Mouse (Mus musculus) MEL (cell line): ENCODE measurements around the gene Hoxc9. TPM values are rescaled to one million over a fixed set of nuclear protein-coding genes. Genes with fewer than 3 reads are reported as not detected.

Experiments used
- DNase-seq: peaks from one replicate; pipeline ENCODE4 v3.0.0; 2011; ENCODE audit warnings: low read depth, low spot score
- H3K27ac ChIP-seq: 2 replicates; pipeline ENCODE4 v1.5.1; 2012; ENCODE audit warnings: low read depth, mild to moderate bottlenecking, control low read depth, low read length, moderate library complexity; ENCODE audit not compliant: control insufficient read depth
- H3K27me3 ChIP-seq, 2 experiments: fragments of 150-350 bp in 1 of 2; sonication (generic) in 1 of 2; 2 replicates each; pipeline ENCODE4 v1.6.1; 2012; ENCODE audit warnings: low read length in 2 of 2, mild to moderate bottlenecking in 2 of 2, improper control_type of control experiment in 1 of 2, moderate library complexity in 1 of 2; ENCODE audit not compliant: insufficient read depth in 2 of 2, control insufficient read depth in 1 of 2
- H3K36me3 ChIP-seq, 2 experiments: 2 replicates each; pipeline ENCODE4 v1.6.1; 2012 to 2014; ENCODE audit warnings: low read length in 2 of 2, improper control_type of control experiment in 1 of 2, inconsistent platforms in 1 of 2, mild to moderate bottlenecking in 1 of 2; ENCODE audit not compliant: insufficient read depth in 2 of 2, control insufficient read depth in 1 of 2
- H3K4me1 ChIP-seq, 2 experiments: fragments of 150-350 bp in 1 of 2; sonication (generic) in 1 of 2; 2 replicates each; pipeline ENCODE4 v1.6.1; 2012; ENCODE audit warnings: low read length in 2 of 2, improper control_type of control experiment in 1 of 2, mild to moderate bottlenecking in 1 of 2; ENCODE audit not compliant: insufficient read depth in 2 of 2, control insufficient read depth in 1 of 2
- H3K4me3 ChIP-seq, 2 experiments: fragments of 150-350 bp in 1 of 2; sonication (generic) in 1 of 2; 2 replicates each; pipeline ENCODE4 v1.5.1; 2012; ENCODE audit warnings: low read depth in 2 of 2, low read length in 2 of 2, mild to moderate bottlenecking in 2 of 2, moderate library complexity in 2 of 2, control low read depth in 1 of 2, improper control_type of control experiment in 1 of 2; ENCODE audit not compliant: control insufficient read depth in 1 of 2, insufficient read depth in 1 of 2
- H3K79me2 ChIP-seq: 2 replicates; pipeline ENCODE4 v1.6.1; 2012; ENCODE audit warnings: mild to moderate bottlenecking, low read length, moderate library complexity; ENCODE audit not compliant: control insufficient read depth, poor library complexity, insufficient read depth
- H3K9ac ChIP-seq: 2 replicates; pipeline ENCODE4 v1.6.1; 2012; ENCODE audit warnings: low read depth, mild to moderate bottlenecking, control low read depth, low read length, moderate library complexity; ENCODE audit not compliant: control insufficient read depth, poor library complexity, severe bottlenecking
- H3K9me3 ChIP-seq: fragments of 150-350 bp; sonication (generic); replicated peaks from 2 replicates; pipeline ENCODE4 v1.6.1; 2012; ENCODE audit warnings: mild to moderate bottlenecking, low read length, improper control_type of control experiment, moderate library complexity; ENCODE audit not compliant: insufficient read depth
- BHLHE40 ChIP-seq: IDR thresholded peaks from 2 replicates; pipeline ENCODE4 v1.6.1; 2012; ENCODE audit warnings: low read depth, mild to moderate bottlenecking, inconsistent platforms, low read length, improper control_type of control experiment, borderline replicate concordance
- CHD2 ChIP-seq: IDR thresholded peaks from 2 replicates; pipeline ENCODE4 v1.6.1; 2011; ENCODE audit warnings: low read length, improper control_type of control experiment
- ELF1 ChIP-seq: IDR thresholded peaks from 2 replicates; pipeline ENCODE4 v1.6.1; 2014; ENCODE audit warnings: low read depth, mild to moderate bottlenecking, inconsistent platforms, low read length, improper control_type of control experiment, moderate library complexity
- ETS1 ChIP-seq: IDR thresholded peaks from 2 replicates; pipeline ENCODE4 v1.6.1; 2012; ENCODE audit warnings: low read depth, mild to moderate bottlenecking, inconsistent platforms, low read length, improper control_type of control experiment, moderate library complexity
- GABPA ChIP-seq: IDR thresholded peaks from 2 replicates; pipeline ENCODE4 v1.6.1; 2012; ENCODE audit warnings: low read depth, mild to moderate bottlenecking, inconsistent platforms, low read length, improper control_type of control experiment, moderate library complexity
- GATA1 ChIP-seq: IDR thresholded peaks from 2 replicates; pipeline ENCODE4 v1.6.1; 2011; ENCODE audit warnings: low read depth, low read length, improper control_type of control experiment
- HCFC1 ChIP-seq: IDR thresholded peaks from 2 replicates; pipeline ENCODE4 v1.6.1; 2012; ENCODE audit warnings: low read depth, mild to moderate bottlenecking, inconsistent platforms, low read length, improper control_type of control experiment, moderate library complexity
- KAT2A ChIP-seq: conservative IDR thresholded peaks from 2 replicates; pipeline ENCODE4 v1.6.1; 2012; ENCODE audit warnings: low read depth, low read length, improper control_type of control experiment, inconsistent platforms
- MAFK ChIP-seq: IDR thresholded peaks from 2 replicates; pipeline ENCODE4 v1.6.1; 2011; ENCODE audit warnings: low read depth, mild to moderate bottlenecking, low read length, improper control_type of control experiment, borderline replicate concordance
- MAX ChIP-seq: IDR thresholded peaks from 2 replicates; pipeline ENCODE4 v1.6.1; 2011; ENCODE audit warnings: low read length, improper control_type of control experiment
- MEF2A ChIP-seq: IDR thresholded peaks from 2 replicates; pipeline ENCODE4 v1.6.1; 2014; ENCODE audit warnings: low read depth, mild to moderate bottlenecking, inconsistent platforms, low read length, improper control_type of control experiment; ENCODE audit not compliant: poor library complexity, insufficient replicate concordance, severe bottlenecking; ENCODE audit errors: extremely low read depth
- MYB ChIP-seq: IDR thresholded peaks from 2 replicates; pipeline ENCODE4 v1.6.1; 2011; ENCODE audit warnings: mild to moderate bottlenecking, low read depth, low read length, improper control_type of control experiment
- MYC ChIP-seq: IDR thresholded peaks from 2 replicates; pipeline ENCODE4 v1.6.1; 2011; ENCODE audit warnings: low read depth, mild to moderate bottlenecking, low read length, improper control_type of control experiment, moderate library complexity
- POLR2A ChIP-seq, 2 experiments: IDR thresholded peaks; 2 replicates each; pipeline ENCODE4 v1.6.1; 2011 to 2012; ENCODE audit warnings: low read length in 2 of 2, mild to moderate bottlenecking in 2 of 2, control low read depth in 1 of 2, improper control_type of control experiment in 1 of 2, low read depth in 1 of 2, moderate library complexity in 1 of 2; ENCODE audit not compliant: control insufficient read depth in 1 of 2, insufficient read depth in 1 of 2, poor library complexity in 1 of 2
- POLR2AphosphoS5 ChIP-seq: IDR thresholded peaks from 2 replicates; pipeline ENCODE4 v1.6.1; 2012; ENCODE audit warnings: low read depth, borderline replicate concordance, mild to moderate bottlenecking, inconsistent platforms, low read length, moderate library complexity, mixed read lengths
- RAD21 ChIP-seq: IDR thresholded peaks from 2 replicates; pipeline ENCODE4 v1.6.1; 2011; ENCODE audit warnings: mild to moderate bottlenecking, low read depth, low read length, improper control_type of control experiment
- RCOR1 ChIP-seq: IDR thresholded peaks from 2 replicates; pipeline ENCODE4 v1.6.1; 2012; ENCODE audit warnings: low read depth, mild to moderate bottlenecking, inconsistent platforms, low read length, improper control_type of control experiment
- TAL1 ChIP-seq: IDR thresholded peaks from 2 replicates; pipeline ENCODE4 v1.6.1; 2012; ENCODE audit warnings: mild to moderate bottlenecking, inconsistent platforms, low read length, moderate library complexity, mixed read lengths
- TBP ChIP-seq: IDR thresholded peaks from 2 replicates; pipeline ENCODE4 v1.8.0; 2011; ENCODE audit warnings: low read depth, low read length, improper control_type of control experiment
- TCF12 ChIP-seq: IDR thresholded peaks from 2 replicates; pipeline ENCODE4 v1.6.1; 2014; ENCODE audit warnings: low read depth, mild to moderate bottlenecking, inconsistent platforms, low read length, improper control_type of control experiment, moderate library complexity
- ZMIZ1 ChIP-seq: IDR thresholded peaks from 2 replicates; pipeline ENCODE4 v1.6.1; 2012; ENCODE audit warnings: low read depth, mild to moderate bottlenecking, inconsistent platforms, low read length, improper control_type of control experiment, moderate library complexity
- ZNF384 ChIP-seq: IDR thresholded peaks from 2 replicates; pipeline ENCODE4 v1.6.1; 2012; ENCODE audit warnings: low read depth, mild to moderate bottlenecking, inconsistent platforms, low read length, improper control_type of control experiment
- polyA plus RNA-seq, 2 experiments: library from polyadenylated mRNA; stranded (reverse) in 1 of 2; unstranded in 1 of 2; fragments of >175 nt in 1 of 2; fragments of >200 nt in 1 of 2; gene quantifications; 2 replicates each; pipeline versions ENCODE4 v1.2.1 to v1.2.4; 2012; ENCODE audit warnings: low replicate concordance in 2 of 2, low read depth in 1 of 2; ENCODE audit not compliant: insufficient read length in 2 of 2, insufficient read depth in 1 of 2, missing spikeins in 1 of 2
- total RNA-seq: library from RNA; depleted of rRNA; stranded (reverse); fragments of 300-350 nt; gene quantifications from 2 replicates; pipeline ENCODE4 v1.2.3, GENCODE M21; 2012

The Hoxc9 gene
- total and polyA plus RNA-seq, 3 experiments, result 4.1 to 400 (median 9.5) TPM

GRCm38 (mm10) chr15:102963671-102964640 lies 12.3 kb upstream of the Hoxc9 start:
- no peak overlapping the region for H3K4me3 ChIP-seq
- peaks cover 2 to 10% of the 10 kb centered on the region in 2 experiments; a peak in 3 of 4 replicates for H3K4me1 ChIP-seq
- H3K36me3 ChIP-seq, result peaks cover 0 to 6% of the 10 kb centered on the region in 2 experiments; a peak in 2 of 4 replicates
- H3K79me2 ChIP-seq, result peaks cover 21% of the 10 kb centered on the region
- H3K9me3 ChIP-seq, result no peaks in the 10 kb centered on the region
- H3K9ac ChIP-seq, result no peak overlapping the region
- H3K27ac ChIP-seq, result no peak overlapping the region
- no peak for DNase-seq
- peaks cover 24 to 39% of the 10 kb centered on the region in 2 experiments for H3K27me3 ChIP-seq
- TF ChIP-seq MYB (no peak), TCF12 (no peak), ZNF384 (no peak), MYC (no peak), GATA1 (no peak)

- H3K27me3 ChIP-seq, result peaks cover 17 to 27% of the 10 kb centered on the region in 2 experiments
- H3K79me2 ChIP-seq, result peaks cover 28% of the 10 kb centered on the region
- no peaks in the 10 kb centered on the region for H3K9me3 ChIP-seq
- H3K4me1 ChIP-seq, result peaks cover 10 to 16% of the 10 kb centered on the region in 2 experiments
- TF ChIP-seq GABPA, result no peak
- no peak for TF ChIP-seq RAD21
- TF ChIP-seq RCOR1, result no peak
- no peak for TF ChIP-seq ETS1
- TF ChIP-seq POLR2A (IDR thresholded peaks at IDR 0.05; ENCODE audit: control insufficient read depth in 1 of 2, insufficient read depth in 1 of 2, low read depth in 1 of 2, low read length in 2 of 2, poor library complexity in 1 of 2), result no peak
- TF ChIP-seq MAX, result no peak
- TF ChIP-seq ZMIZ1, result no peak
- TF ChIP-seq CHD2, result no peak
- no peak for TF ChIP-seq TBP
- no peak for TF ChIP-seq HCFC1
- TF ChIP-seq TAL1, result no peak
- no peak for TF ChIP-seq MEF2A
- TF ChIP-seq ZNF384, result no peak
- TF ChIP-seq KAT2A, result no peak
- no peak for TF ChIP-seq MYC
- no peak for TF ChIP-seq MAFK
- no peak for TF ChIP-seq ELF1
- TF ChIP-seq POLR2AphosphoS5, result no peak
- no peak for TF ChIP-seq BHLHE40
- DNase-seq, result no peak
- peak overlapping the region; percentile 80 for H3K9ac ChIP-seq
- H3K4me3 ChIP-seq, result peak overlapping the region; percentile 61 to 68
- H3K27ac ChIP-seq, result no peak overlapping the region
- peaks cover 0 to 14% of the 10 kb centered on the region in 2 experiments; a peak in 2 of 4 replicates for H3K36me3 ChIP-seq
These were observed 11.0 kb upstream of the Hoxc9 start for GRCm38 (mm10) chr15:102965003-102965891.
